Mouse (Mus musculus) MN1 (cell line): ENCODE results near the gene Gpr183.

Experiments used
- DNase-seq: peaks from one replicate; pipeline ENCODE4 v3.0.0-alpha.2; 2016; ENCODE audit warnings: low spot score

The Gpr183 gene

GRCm38 (mm10) chr14:121964990-121965389 is at the start of gene Gpr183:
Gpr183 (minus strand) TSS chr14:121965195.
- DNase-seq: no peak

- no peak for DNase-seq
Observed at GRCm38 (mm10) chr14:122013417-122013951, 48.5 kb upstream of the Gpr183 start.

- DNase-seq: no peak
Observed at GRCm38 (mm10) chr14:122012814-122013213, 47.8 kb upstream of the Gpr183 start.

- no peak for DNase-seq
Observed at GRCm38 (mm10) chr14:122012193-122012592, 47.2 kb upstream of the Gpr183 start.

GRCm38 (mm10) chr14:122011768-122012167 is 46.8 kb upstream of the Gpr183 start:
- no peak for DNase-seq

GRCm38 (mm10) chr14:122010301-122010700 is 45.3 kb upstream of the Gpr183 start:
- DNase-seq: no peak

- no peak for DNase-seq
Observed at GRCm38 (mm10) chr14:122009502-122009901, 44.5 kb upstream of the Gpr183 start.

- DNase-seq: no peak
Observed at GRCm38 (mm10) chr14:122008261-122008660, 43.3 kb upstream of the Gpr183 start.

GRCm38 (mm10) chr14:122003812-122004211 is 38.8 kb upstream of the Gpr183 start:
- DNase-seq: no peak

- no peak for DNase-seq
Observed at GRCm38 (mm10) chr14:122002224-122002623, 37.2 kb upstream of the Gpr183 start.

GRCm38 (mm10) chr14:122000346-122001105 is 35.5 kb upstream of the Gpr183 start:
- DNase-seq: no peak

GRCm38 (mm10) chr14:121999455-121999854 is 34.5 kb upstream of the Gpr183 start:
- no peak for DNase-seq

- DNase-seq: peak; percentile 14
Observed at GRCm38 (mm10) chr14:121996786-121997185, 31.8 kb upstream of the Gpr183 start.

GRCm38 (mm10) chr14:121995557-121995870 is 30.5 kb upstream of the Gpr183 start:
- DNase-seq: no peak

- no peak for DNase-seq
Observed at GRCm38 (mm10) chr14:121994846-121995556, 30.0 kb upstream of the Gpr183 start.

GRCm38 (mm10) chr14:121994171-121994700 is 29.2 kb upstream of the Gpr183 start:
- DNase-seq: no peak

- DNase-seq: no peak
Observed at GRCm38 (mm10) chr14:121993616-121994015, 28.6 kb upstream of the Gpr183 start.

- no peak for DNase-seq
Observed at GRCm38 (mm10) chr14:121992395-121993280, 27.6 kb upstream of the Gpr183 start.

GRCm38 (mm10) chr14:121991921-121992320 is 26.9 kb upstream of the Gpr183 start:
- no peak for DNase-seq

GRCm38 (mm10) chr14:121990897-121991296 is 25.9 kb upstream of the Gpr183 start:
- no peak for DNase-seq

GRCm38 (mm10) chr14:121989869-121990268 is 24.9 kb upstream of the Gpr183 start:
- DNase-seq: no peak

GRCm38 (mm10) chr14:121989331-121989730 is 24.3 kb upstream of the Gpr183 start:
- DNase-seq: no peak
